Mouse (Mus musculus) midbrain, postnatal 0 days (tissue): ENCODE data around the gene Apol7a. TPM values are rescaled to one million over a fixed set of nuclear protein-coding genes. Genes with fewer than 3 reads are reported as not detected.

Source experiments
- ATAC-seq: fragments of 200-750 bp; cut with Nextera tagmentation; 2 replicates; pipeline ENCODE4 v1.8.0; 2017; ENCODE audit warnings: moderate number of reproducible peaks, mild to moderate bottlenecking, moderate TSS enrichment, moderate library complexity; ENCODE audit not compliant: low FRiP score
- DNase-seq: peaks from one replicate; pipeline ENCODE4 v3.0.0-alpha.2; 2015; ENCODE audit warnings: low spot score
- H3K27ac ChIP-seq: fragments of 300-500 bp; sonication (generic); 2 replicates; pipeline ENCODE4 v1.5.1; 2014; ENCODE audit warnings: low read depth, mild to moderate bottlenecking, low read length, mixed read lengths
- H3K27me3 ChIP-seq: fragments of 300-500 bp; sonication (generic); 2 replicates; pipeline ENCODE4 v1.6.1; 2014; ENCODE audit warnings: low read length, control low read depth, mixed read lengths; ENCODE audit not compliant: insufficient read depth
- H3K36me3 ChIP-seq: fragments of 300-500 bp; sonication (generic); 2 replicates; pipeline ENCODE4 v1.6.1; 2014; ENCODE audit warnings: low read length, control low read depth, mixed read lengths; ENCODE audit not compliant: insufficient read depth
- H3K4me1 ChIP-seq: fragments of 300-500 bp; sonication (generic); 2 replicates; pipeline ENCODE4 v1.6.1; 2014; ENCODE audit warnings: mild to moderate bottlenecking, control low read depth, antibody characterized with exemption, low read length, mixed read lengths; ENCODE audit not compliant: insufficient read depth
- H3K4me2 ChIP-seq: fragments of 300-500 bp; sonication (generic); 2 replicates; pipeline ENCODE4 v1.6.1; 2014; ENCODE audit warnings: low read depth, mild to moderate bottlenecking, low read length, mixed read lengths; ENCODE audit not compliant: poor library complexity, severe bottlenecking
- H3K4me3 ChIP-seq: fragments of 300-500 bp; sonication (generic); 2 replicates; pipeline ENCODE4 v1.5.1; 2014; ENCODE audit warnings: low read depth, mild to moderate bottlenecking, low read length, moderate library complexity
- H3K9ac ChIP-seq: fragments of 300-500 bp; sonication (generic); replicated peaks from 2 replicates; pipeline ENCODE4 v1.6.1; 2014; ENCODE audit warnings: mild to moderate bottlenecking, low read length, moderate library complexity, mixed read lengths; ENCODE audit not compliant: poor library complexity, severe bottlenecking
- H3K9me3 ChIP-seq: fragments of 300-500 bp; sonication (generic); 2 replicates; pipeline ENCODE4 v1.6.1; 2016; ENCODE audit warnings: low read length, control low read depth
- CTCF ChIP-seq: IDR thresholded peaks from 2 replicates; pipeline ENCODE4 v1.5.1; 2016; ENCODE audit warnings: antibody characterized with exemption, mild to moderate bottlenecking
- WGBS: fragments of 180-500 bp; shearing (Covaris S2); extraction: QIAGEN DNeasy Blood & Tissue Kit; methylation state at CpG from one replicate; pipeline ENCODE4 v1.1.7; 2014; 5-methylcytosine and 5-hydroxymethylcytosine counted together
- polyA plus RNA-seq: library from polyadenylated mRNA; unstranded; fragments of >200 nt; fragmentation: Nextera tagmentation; extraction: Ambion mirVana; gene quantifications from 2 replicates; pipeline ENCODE4 v1.2.1, GENCODE M21; 2015
- total RNA-seq: library from RNA; depleted of rRNA; stranded (reverse); fragments of >200 nt; gene quantifications from 2 replicates; pipeline ENCODE4 v1.2.3, GENCODE M21; 2014

The Apol7a gene
- total and polyA plus RNA-seq, 2 experiments from 2014 or later: not detected

DNA sequence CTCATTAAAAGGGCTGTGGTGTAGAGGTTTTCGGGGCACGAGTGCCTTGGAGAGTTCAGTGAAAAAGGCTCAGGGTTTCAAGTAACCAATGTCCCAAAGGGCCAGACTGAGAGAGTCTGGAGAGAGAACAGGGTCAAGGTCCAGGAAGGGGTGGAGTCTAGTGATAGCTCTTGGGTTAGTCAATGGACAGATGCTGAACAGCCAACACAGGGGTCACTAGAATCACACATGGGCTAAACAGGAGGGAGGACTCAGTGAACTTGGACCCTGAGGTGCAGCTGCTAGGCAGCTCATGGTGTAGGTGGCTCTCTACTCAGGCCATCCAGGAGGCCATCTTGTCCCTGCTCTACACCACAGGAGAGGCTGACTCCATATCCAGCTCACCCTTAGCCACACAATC, 11.4 kb downstream of the Apol7a start:
- no peak for TF ChIP-seq CTCF
- H3K36me3 ChIP-seq: no peaks in the 10 kb centered on the region
- no peaks in the 10 kb centered on the region for H3K27me3 ChIP-seq
- no peak overlapping the region for H3K9ac ChIP-seq
- no peak overlapping the region for H3K4me2 ChIP-seq
- H3K4me1 ChIP-seq: no peaks in the 10 kb centered on the region
- DNase-seq (no peak), ATAC-seq (no peak)
- no peaks in the 10 kb centered on the region for H3K9me3 ChIP-seq
- H3K27ac ChIP-seq: no peak overlapping the region
- H3K4me3 ChIP-seq: no peak overlapping the region
- 94% methylated on average over 2 of the region's 2 CpGs for WGBS

DNA sequence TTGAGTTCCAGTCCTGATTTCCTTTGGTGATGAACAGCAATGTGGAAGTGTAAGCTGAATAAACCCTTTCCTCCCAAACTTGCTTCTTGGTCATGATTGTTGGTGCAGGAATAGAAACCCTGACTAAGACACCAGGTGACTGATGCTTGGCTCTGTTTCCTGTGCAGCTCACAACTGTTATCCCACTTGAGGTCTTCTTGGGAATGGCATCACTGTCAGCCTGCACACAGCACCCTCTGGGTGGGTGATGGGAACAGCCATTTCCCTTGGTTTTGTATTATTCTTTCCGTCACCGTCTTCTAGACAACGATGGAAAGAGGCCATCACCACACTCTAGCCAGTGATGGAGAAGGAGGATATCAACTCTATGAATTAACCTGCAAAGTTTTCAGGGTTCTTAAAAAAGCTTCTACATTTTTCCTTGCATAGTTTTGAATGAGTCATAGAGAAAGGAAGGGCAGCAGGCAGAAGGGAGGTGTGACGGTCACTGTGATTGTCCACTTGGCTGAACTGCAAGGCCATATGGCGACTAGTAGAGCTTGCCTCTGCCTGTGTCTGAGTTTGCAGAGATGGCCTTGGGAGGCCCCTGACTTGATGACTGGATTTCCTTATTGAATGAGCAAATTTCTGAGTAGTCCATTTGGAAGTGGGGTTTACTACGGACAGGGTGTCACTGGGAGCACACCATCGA, 14.4 kb downstream of the Apol7a start:
- DNase-seq (no peak), ATAC-seq (no peak)
- H3K4me2 ChIP-seq: no peak overlapping the region
- H3K36me3 ChIP-seq: no peaks in the 10 kb centered on the region
- H3K4me1 ChIP-seq: no peaks in the 10 kb centered on the region
- H3K9me3 ChIP-seq: no peaks in the 10 kb centered on the region
- TF ChIP-seq CTCF: no peak
- H3K4me3 ChIP-seq: no peak overlapping the region
- 92% methylated on average over 7 of the region's 7 CpGs for WGBS
- no peaks in the 10 kb centered on the region for H3K27me3 ChIP-seq
- H3K9ac ChIP-seq: no peak overlapping the region
- no peak overlapping the region for H3K27ac ChIP-seq

DNA sequence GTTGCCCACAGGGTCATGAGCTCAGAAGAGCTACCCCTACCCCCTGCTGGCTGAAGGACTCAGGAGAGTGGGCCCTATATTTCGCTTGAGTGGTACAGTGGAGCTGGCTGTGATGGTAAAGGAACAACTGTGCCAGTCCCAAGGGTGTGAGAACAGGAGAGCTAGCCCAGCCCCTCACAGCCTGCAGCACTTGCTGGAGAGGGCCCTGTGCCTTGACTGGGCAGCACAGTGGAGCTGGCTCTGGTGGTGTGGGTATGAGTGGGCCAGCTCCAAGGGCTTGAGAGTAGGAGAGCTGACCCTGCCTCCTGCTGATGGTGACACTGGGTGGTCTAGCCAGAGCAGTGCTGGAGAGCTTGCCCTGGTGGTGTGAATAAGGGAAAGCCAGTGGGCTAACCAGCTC, 16.0 kb downstream of the Apol7a start:
- Histone ChIP-seq H3K4me1 (no peaks in the 10 kb centered on the region), H3K4me2 (no peak overlapping the region), H3K27me3 (no peaks in the 10 kb centered on the region), H3K9ac (no peak overlapping the region), H3K4me3 (no peak overlapping the region), H3K36me3 (no peaks in the 10 kb centered on the region), H3K9me3 (no peaks in the 10 kb centered on the region), H3K27ac (no peak overlapping the region)
- WGBS: 57% methylated on average over 1 of the region's 1 CpGs
- TF ChIP-seq CTCF: no peak
- ATAC-seq (no peak), DNase-seq (no peak)

DNA sequence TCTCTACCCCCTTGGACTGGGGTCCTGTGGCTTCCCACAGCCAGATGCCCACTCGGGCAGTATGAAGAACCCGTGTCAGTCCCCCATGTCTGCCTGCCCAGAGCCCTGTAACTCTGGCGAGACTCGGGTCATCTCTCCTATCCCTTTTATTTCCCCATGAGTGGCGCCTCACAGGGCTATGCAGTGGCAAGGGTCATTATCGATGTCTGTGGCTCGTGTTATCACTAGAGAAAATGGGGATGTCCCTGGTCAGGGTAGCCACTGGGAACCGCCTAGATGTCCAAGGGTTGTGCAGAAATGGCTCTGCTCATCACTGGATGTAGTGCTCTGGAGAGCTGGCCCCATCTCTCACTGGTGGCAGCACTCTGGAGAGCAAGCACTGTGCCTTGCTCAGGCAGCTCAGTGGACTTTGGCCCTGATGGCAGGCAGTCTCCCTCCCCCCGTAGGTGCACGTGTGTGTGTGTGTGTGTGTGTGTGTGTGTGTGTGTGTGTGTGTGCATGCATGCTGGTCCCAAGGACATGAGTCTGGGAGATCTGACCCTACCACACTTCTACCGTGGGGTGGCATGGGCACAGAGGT, 16.5 kb downstream of the Apol7a start:
- TF ChIP-seq CTCF: no peak
- ATAC-seq (no peak), DNase-seq (no peak)
- Histone ChIP-seq H3K9ac (no peak overlapping the region), H3K9me3 (no peaks in the 10 kb centered on the region), H3K4me1 (no peaks in the 10 kb centered on the region), H3K4me2 (no peak overlapping the region), H3K36me3 (no peaks in the 10 kb centered on the region), H3K27ac (no peak overlapping the region), H3K27me3 (no peaks in the 10 kb centered on the region), H3K4me3 (no peak overlapping the region)
- 82% methylated on average over 9 of the region's 11 CpGs for WGBS

DNA sequence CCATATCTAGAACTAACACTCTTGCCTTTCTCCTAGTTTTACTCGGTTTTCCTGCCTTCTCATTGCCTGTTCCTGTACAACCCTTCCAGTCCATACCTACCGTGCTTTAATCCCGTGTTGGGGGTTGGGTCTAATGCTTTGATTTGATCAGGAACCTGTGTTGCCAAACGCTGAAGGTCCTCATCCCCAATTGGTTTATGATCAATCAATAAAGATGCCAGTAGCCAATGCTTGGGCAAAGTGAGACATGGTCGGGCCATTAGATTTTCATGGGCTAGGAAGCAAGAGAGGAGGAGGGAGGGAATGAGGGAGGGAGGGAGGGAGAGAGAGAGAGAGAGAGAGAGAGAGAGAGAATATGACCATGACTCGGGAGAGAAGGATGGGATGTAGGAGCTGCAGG, 17.4 kb downstream of the Apol7a start:
- TF ChIP-seq CTCF: no peak
- H3K9me3 ChIP-seq: no peaks in the 10 kb centered on the region
- DNase-seq: no peak
- H3K4me1 ChIP-seq: no peaks in the 10 kb centered on the region
- H3K27me3 ChIP-seq: no peaks in the 10 kb centered on the region
- H3K36me3 ChIP-seq: no peaks in the 10 kb centered on the region
- no peak for ATAC-seq
- H3K4me2 ChIP-seq: no peak overlapping the region
- no peak overlapping the region for H3K9ac ChIP-seq
- no peak overlapping the region for H3K4me3 ChIP-seq
- 80% methylated on average over 6 of the region's 6 CpGs for WGBS
- H3K27ac ChIP-seq: no peak overlapping the region

DNA sequence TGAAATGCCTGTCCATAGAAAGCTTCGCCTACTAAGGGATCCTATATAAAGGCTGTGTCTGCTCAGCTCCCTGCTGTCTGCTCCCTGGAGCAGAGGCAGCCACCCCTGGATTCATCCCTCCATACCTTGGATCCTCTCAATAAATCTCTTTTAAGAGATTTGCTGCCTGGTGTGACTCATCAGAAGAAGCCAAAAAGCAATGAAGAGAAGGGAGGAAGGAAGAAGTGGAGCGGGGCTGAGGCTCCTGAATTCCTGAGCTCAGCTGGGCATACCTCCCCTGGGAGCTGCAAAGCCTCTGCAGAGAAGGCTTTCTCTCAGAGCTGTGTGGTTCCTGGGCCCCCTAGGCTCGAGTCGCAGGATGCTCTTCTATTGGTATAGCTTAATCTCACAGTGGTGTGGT, 19.0 kb downstream of the Apol7a start:
- Histone ChIP-seq H3K4me3 (no peak overlapping the region), H3K36me3 (no peaks in the 10 kb centered on the region), H3K4me1 (no peaks in the 10 kb centered on the region), H3K27me3 (no peaks in the 10 kb centered on the region), H3K9ac (no peak overlapping the region), H3K27ac (no peak overlapping the region), H3K9me3 (no peaks in the 10 kb centered on the region), H3K4me2 (no peak overlapping the region)
- ATAC-seq (no peak), DNase-seq (no peak)
- no peak for TF ChIP-seq CTCF
- 31% methylated on average over 4 of the region's 4 CpGs for WGBS
